Mouse (Mus musculus) MEL (cell line): ENCODE measurements around the gene C2. TPM values are rescaled to one million over a fixed set of nuclear protein-coding genes. Genes with fewer than 3 reads are reported as not detected.
A peak's percentile ranks its signal among the peaks of the same experiment; 100 is the strongest.

Experiments used
- DNase-seq: peaks from one replicate; pipeline ENCODE4 v3.0.0; 2011; ENCODE audit warnings: low read depth, low spot score
- H3K27ac ChIP-seq: 2 replicates; pipeline ENCODE4 v1.5.1; 2012; ENCODE audit warnings: low read depth, mild to moderate bottlenecking, control low read depth, low read length, moderate library complexity; ENCODE audit not compliant: control insufficient read depth
- H3K27me3 ChIP-seq, 2 experiments: fragments of 150-350 bp in 1 of 2; sonication (generic) in 1 of 2; 2 replicates each; pipeline ENCODE4 v1.6.1; 2012; ENCODE audit warnings: low read length in 2 of 2, mild to moderate bottlenecking in 2 of 2, improper control_type of control experiment in 1 of 2, moderate library complexity in 1 of 2; ENCODE audit not compliant: insufficient read depth in 2 of 2, control insufficient read depth in 1 of 2
- H3K36me3 ChIP-seq, 2 experiments: 2 replicates each; pipeline ENCODE4 v1.6.1; 2012 to 2014; ENCODE audit warnings: low read length in 2 of 2, improper control_type of control experiment in 1 of 2, inconsistent platforms in 1 of 2, mild to moderate bottlenecking in 1 of 2; ENCODE audit not compliant: insufficient read depth in 2 of 2, control insufficient read depth in 1 of 2
- H3K4me1 ChIP-seq, 2 experiments: fragments of 150-350 bp in 1 of 2; sonication (generic) in 1 of 2; 2 replicates each; pipeline ENCODE4 v1.6.1; 2012; ENCODE audit warnings: low read length in 2 of 2, improper control_type of control experiment in 1 of 2, mild to moderate bottlenecking in 1 of 2; ENCODE audit not compliant: insufficient read depth in 2 of 2, control insufficient read depth in 1 of 2
- H3K4me3 ChIP-seq, 2 experiments: fragments of 150-350 bp in 1 of 2; sonication (generic) in 1 of 2; 2 replicates each; pipeline ENCODE4 v1.5.1; 2012; ENCODE audit warnings: low read depth in 2 of 2, low read length in 2 of 2, mild to moderate bottlenecking in 2 of 2, moderate library complexity in 2 of 2, control low read depth in 1 of 2, improper control_type of control experiment in 1 of 2; ENCODE audit not compliant: control insufficient read depth in 1 of 2, insufficient read depth in 1 of 2
- H3K79me2 ChIP-seq: 2 replicates; pipeline ENCODE4 v1.6.1; 2012; ENCODE audit warnings: mild to moderate bottlenecking, low read length, moderate library complexity; ENCODE audit not compliant: control insufficient read depth, poor library complexity, insufficient read depth
- H3K9ac ChIP-seq: 2 replicates; pipeline ENCODE4 v1.6.1; 2012; ENCODE audit warnings: low read depth, mild to moderate bottlenecking, control low read depth, low read length, moderate library complexity; ENCODE audit not compliant: control insufficient read depth, poor library complexity, severe bottlenecking
- H3K9me3 ChIP-seq: fragments of 150-350 bp; sonication (generic); replicated peaks from 2 replicates; pipeline ENCODE4 v1.6.1; 2012; ENCODE audit warnings: mild to moderate bottlenecking, low read length, improper control_type of control experiment, moderate library complexity; ENCODE audit not compliant: insufficient read depth
- BHLHE40 ChIP-seq: IDR thresholded peaks from 2 replicates; pipeline ENCODE4 v1.6.1; 2012; ENCODE audit warnings: low read depth, mild to moderate bottlenecking, inconsistent platforms, low read length, improper control_type of control experiment, borderline replicate concordance
- CHD1 ChIP-seq: IDR thresholded peaks from 2 replicates; pipeline ENCODE4 v1.6.1; 2012; ENCODE audit warnings: low read depth, mild to moderate bottlenecking, inconsistent platforms, low read length, improper control_type of control experiment
- CTCF ChIP-seq, 3 experiments: IDR thresholded peaks in 2 of 3; conservative IDR thresholded peaks in 1 of 3; 2 replicates each; pipeline ENCODE4 v1.5.1; 2011 to 2012; ENCODE audit warnings: low read length in 3 of 3, low read depth in 2 of 3, mild to moderate bottlenecking in 2 of 3, improper control_type of control experiment in 1 of 3, inconsistent platforms in 1 of 3, mixed read lengths in 1 of 3, moderate library complexity in 1 of 3; ENCODE audit not compliant: control insufficient read depth in 1 of 3, insufficient read depth in 1 of 3, poor library complexity in 1 of 3, severe bottlenecking in 1 of 3
- E2F4 ChIP-seq: IDR thresholded peaks from 2 replicates; pipeline ENCODE4 v1.6.1; 2011; ENCODE audit warnings: low read depth, low read length, improper control_type of control experiment, borderline replicate concordance
- EP300 ChIP-seq, 2 experiments: IDR thresholded peaks; 2 replicates each; pipeline ENCODE4 v1.6.1; 2011; ENCODE audit warnings: improper control_type of control experiment in 2 of 2, low read length in 2 of 2, low read depth in 1 of 2, mild to moderate bottlenecking in 1 of 2
- GATA1 ChIP-seq: IDR thresholded peaks from 2 replicates; pipeline ENCODE4 v1.6.1; 2011; ENCODE audit warnings: low read depth, low read length, improper control_type of control experiment
- HCFC1 ChIP-seq: IDR thresholded peaks from 2 replicates; pipeline ENCODE4 v1.6.1; 2012; ENCODE audit warnings: low read depth, mild to moderate bottlenecking, inconsistent platforms, low read length, improper control_type of control experiment, moderate library complexity
- MAZ ChIP-seq: IDR thresholded peaks from 2 replicates; pipeline ENCODE4 v1.6.1; 2012; ENCODE audit warnings: low read depth, mild to moderate bottlenecking, inconsistent platforms, low read length, improper control_type of control experiment
- MEF2A ChIP-seq: IDR thresholded peaks from 2 replicates; pipeline ENCODE4 v1.6.1; 2014; ENCODE audit warnings: low read depth, mild to moderate bottlenecking, inconsistent platforms, low read length, improper control_type of control experiment; ENCODE audit not compliant: poor library complexity, insufficient replicate concordance, severe bottlenecking; ENCODE audit errors: extremely low read depth
- MXI1 ChIP-seq: IDR thresholded peaks from 2 replicates; pipeline ENCODE4 v1.6.1; 2011; ENCODE audit warnings: mild to moderate bottlenecking, low read depth, low read length, improper control_type of control experiment
- NELFE ChIP-seq: IDR thresholded peaks from 2 replicates; pipeline ENCODE4 v1.6.1; 2011; ENCODE audit warnings: low read depth, low read length, improper control_type of control experiment
- POLR2A ChIP-seq, 2 experiments: IDR thresholded peaks; 2 replicates each; pipeline ENCODE4 v1.6.1; 2011 to 2012; ENCODE audit warnings: low read length in 2 of 2, mild to moderate bottlenecking in 2 of 2, control low read depth in 1 of 2, improper control_type of control experiment in 1 of 2, low read depth in 1 of 2, moderate library complexity in 1 of 2; ENCODE audit not compliant: control insufficient read depth in 1 of 2, insufficient read depth in 1 of 2, poor library complexity in 1 of 2
- POLR2AphosphoS2 ChIP-seq: IDR thresholded peaks from 2 replicates; pipeline ENCODE4 v1.6.1; 2011; ENCODE audit warnings: low read length, improper control_type of control experiment
- POLR2AphosphoS5 ChIP-seq: IDR thresholded peaks from 2 replicates; pipeline ENCODE4 v1.6.1; 2012; ENCODE audit warnings: low read depth, borderline replicate concordance, mild to moderate bottlenecking, inconsistent platforms, low read length, moderate library complexity, mixed read lengths
- RCOR1 ChIP-seq: IDR thresholded peaks from 2 replicates; pipeline ENCODE4 v1.6.1; 2012; ENCODE audit warnings: low read depth, mild to moderate bottlenecking, inconsistent platforms, low read length, improper control_type of control experiment
- SIN3A ChIP-seq: IDR thresholded peaks from 2 replicates; pipeline ENCODE4 v1.6.1; 2012; ENCODE audit warnings: low read length, improper control_type of control experiment, inconsistent platforms
- SMC3 ChIP-seq: IDR thresholded peaks from 2 replicates; pipeline ENCODE4 v1.6.1; 2011; ENCODE audit warnings: low read depth, low read length, improper control_type of control experiment
- TAL1 ChIP-seq: IDR thresholded peaks from 2 replicates; pipeline ENCODE4 v1.6.1; 2012; ENCODE audit warnings: mild to moderate bottlenecking, inconsistent platforms, low read length, moderate library complexity, mixed read lengths
- TBP ChIP-seq: IDR thresholded peaks from 2 replicates; pipeline ENCODE4 v1.8.0; 2011; ENCODE audit warnings: low read depth, low read length, improper control_type of control experiment
- USF1 ChIP-seq: IDR thresholded peaks from 2 replicates; pipeline ENCODE4 v1.6.1; 2014; ENCODE audit warnings: low read depth, mild to moderate bottlenecking, inconsistent platforms, low read length, improper control_type of control experiment, moderate library complexity
- ZC3H11A ChIP-seq: IDR thresholded peaks from 2 replicates; pipeline ENCODE4 v1.6.1; 2012; ENCODE audit warnings: low read depth, mild to moderate bottlenecking, inconsistent platforms, low read length, improper control_type of control experiment
- ZMIZ1 ChIP-seq: IDR thresholded peaks from 2 replicates; pipeline ENCODE4 v1.6.1; 2012; ENCODE audit warnings: low read depth, mild to moderate bottlenecking, inconsistent platforms, low read length, improper control_type of control experiment, moderate library complexity
- polyA plus RNA-seq, 2 experiments: library from polyadenylated mRNA; stranded (reverse) in 1 of 2; unstranded in 1 of 2; fragments of >175 nt in 1 of 2; fragments of >200 nt in 1 of 2; gene quantifications; 2 replicates each; pipeline versions ENCODE4 v1.2.1 to v1.2.4; 2012; ENCODE audit warnings: low replicate concordance in 2 of 2, low read depth in 1 of 2; ENCODE audit not compliant: insufficient read length in 2 of 2, insufficient read depth in 1 of 2, missing spikeins in 1 of 2
- total RNA-seq: library from RNA; depleted of rRNA; stranded (reverse); fragments of 300-350 nt; gene quantifications from 2 replicates; pipeline ENCODE4 v1.2.3, GENCODE M21; 2012

Gene C2
- total and polyA plus RNA-seq, 3 experiments: 2.2 to 9.4 TPM; not detected in 1

DNA sequence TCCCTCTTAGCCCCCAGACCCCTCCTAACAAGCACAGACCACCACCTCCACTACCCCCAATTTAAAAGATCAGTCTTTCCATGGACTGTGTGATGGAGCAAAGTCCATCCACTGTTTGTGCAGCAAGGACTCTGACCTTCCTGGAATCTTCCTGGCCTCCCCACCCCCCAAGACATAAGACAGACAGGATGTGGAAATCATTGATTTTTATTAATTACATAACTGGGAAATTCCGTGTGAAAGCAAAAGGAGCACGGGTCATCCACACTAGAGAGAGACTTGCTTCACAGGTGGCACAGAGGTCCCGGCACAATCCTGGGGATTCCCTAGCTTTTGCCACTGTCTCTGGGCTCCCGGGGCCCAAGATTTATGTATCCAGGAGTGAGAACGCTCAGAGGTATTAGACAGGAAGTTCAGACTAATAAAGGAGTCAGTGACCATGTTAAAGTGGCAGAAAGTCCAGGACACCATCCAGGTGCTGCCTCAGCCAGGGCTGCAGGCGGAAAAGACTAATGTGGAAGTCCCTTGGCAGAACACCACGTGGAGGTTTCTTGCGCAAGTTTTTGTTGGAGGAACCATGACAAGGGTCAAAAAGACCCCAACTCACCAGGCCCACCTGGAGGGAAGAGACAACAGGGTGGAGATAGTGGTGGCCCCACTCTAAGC is 35.5 kb downstream of the C2 start, which contains the start of gene Cfb:
Gene Cfb (minus strand): TSS at position 103 of the 666 bp plus-strand sequence.
- H3K4me1 ChIP-seq: no peaks in the 10 kb centered on the region
- no peaks in the 10 kb centered on the region for H3K9me3 ChIP-seq
- no peaks in the 10 kb centered on the region for H3K79me2 ChIP-seq
- DNase-seq: no peak
- no peaks in the 10 kb centered on the region for H3K36me3 ChIP-seq
- no peak for TF ChIP-seq ZC3H11A
- no peak for TF ChIP-seq SIN3A
- TF ChIP-seq NELFE: no peak
- no peak for TF ChIP-seq ZMIZ1
- no peak for TF ChIP-seq E2F4
- TF ChIP-seq CTCF (IDR thresholded peaks at IDR 0.05 in 2 of 3, conservative IDR thresholded peaks at IDR 0.05 in 1 of 3; ENCODE audit: control insufficient read depth in 1 of 3, insufficient read depth in 1 of 3, low read depth in 2 of 3, low read length in 3 of 3, poor library complexity in 1 of 3, severe bottlenecking in 1 of 3): no peak
- no peak for TF ChIP-seq GATA1
- no peak for TF ChIP-seq CHD1
- TF ChIP-seq TAL1: no peak
- TF ChIP-seq RCOR1: no peak
- no peak for TF ChIP-seq EP300 (IDR thresholded peaks at IDR 0.05; ENCODE audit: low read depth in 1 of 2, low read length in 2 of 2)
- TF ChIP-seq TBP: no peak
- TF ChIP-seq HCFC1: no peak
- no peak for TF ChIP-seq BHLHE40
- no peak for TF ChIP-seq MXI1
- TF ChIP-seq USF1: no peak
- no peak for TF ChIP-seq POLR2A (IDR thresholded peaks at IDR 0.05; ENCODE audit: control insufficient read depth in 1 of 2, insufficient read depth in 1 of 2, low read depth in 1 of 2, low read length in 2 of 2, poor library complexity in 1 of 2)
- TF ChIP-seq MAZ: no peak
- TF ChIP-seq SMC3: no peak
- TF ChIP-seq MEF2A: no peak
- peaks cover 0 to 1% of the 10 kb centered on the region in 2 experiments; a peak in 1 of 4 replicates for H3K27me3 ChIP-seq
- no peak within 1 kb of the TSS for H3K9ac ChIP-seq
- no peak within 1 kb of the TSS for H3K4me3 ChIP-seq
- no peak within 1 kb of the TSS for H3K27ac ChIP-seq

GRCm38 (mm10) chr17:34861704-34862415 is 36.2 kb downstream of the C2 start:
- Histone ChIP-seq H3K9ac (no peak overlapping the region), H3K27ac (no peak overlapping the region), H3K36me3 (no peaks in the 10 kb centered on the region), H3K4me3 (no peak overlapping the region), H3K27me3 (peaks cover 0 to 1% of the 10 kb centered on the region in 2 experiments; a peak in 1 of 4 replicates), H3K4me1 (no peaks in the 10 kb centered on the region), H3K79me2 (no peaks in the 10 kb centered on the region), H3K9me3 (no peaks in the 10 kb centered on the region)
- TF ChIP-seq POLR2AphosphoS2 (peak; percentile 44; the same call in 1 of the 2 replicates), USF1 (no peak), MAZ (no peak), POLR2AphosphoS5 (no peak)
- DNase-seq: no peak
